8 mouse cellular contexts compared by ENCODE assay signal in genomic region chr7:16285450-16286025, GRCm38 (mm10). TPM values are rescaled to one million over a fixed set of nuclear protein-coding genes. Genes with fewer than 3 reads are reported as not detected.
DNase-seq lines count a peak whose midpoint lies in the region; ATAC-seq lines count a peak whose summit lies in the region.

No protein-coding gene starts in this region.

- H3K4me3 ChIP-seq in forebrain, embryonic 14.5 days (ENCODE audit: low read depth, low read length) = peak overlapping the region; percentile 68

- intact Hi-C loops in heart, postnatal 25 days (cut with DNase I) = no loop called here

- H3K27ac ChIP-seq in forebrain, embryonic 14.5 days (ENCODE audit: low read depth, low read length) = peak overlapping the region; percentile 94; the same call in 1 of the 2 replicates

- peaks cover 4% of the 10 kb centered on the region; the same call in 1 of the 2 replicates for H3K4me1 ChIP-seq in forebrain, embryonic 14.5 days (ENCODE audit: control insufficient read depth, insufficient read depth, low read length)

- no peaks in the 10 kb centered on the region for H3K27me3 ChIP-seq in forebrain, embryonic 14.5 days (replicated peaks; ENCODE audit: control insufficient read depth, insufficient read depth, low read length)

- peak; percentile 93 for DNase-seq in NIH3T3 (ENCODE audit: low read depth)
- peak; percentile 82 for DNase-seq in cerebellum, adult 11-12 months
- DNase-seq in forebrain, embryonic 14.5 days (ENCODE audit: low spot score) = peak; percentile 32
- peak; percentile 75 for DNase-seq in heart, postnatal 25 days (ENCODE audit: low spot score)
- DNase-seq in layer of hippocampus, adult 18-20 months (ENCODE audit: low spot score in 2 of 2) = peak; percentile 45 to 46
- peak; percentile 86 for DNase-seq in lung, postnatal 25 days (ENCODE audit: low spot score)
- peak; percentile 53 for DNase-seq in retina, embryonic 14.5 days (ENCODE audit: low spot score)
- peak; percentile 82 for DNase-seq in urinary bladder, postnatal 14 days (ENCODE audit: low spot score)

- H3K36me3 ChIP-seq in forebrain, embryonic 14.5 days (ENCODE audit: control insufficient read depth, insufficient read depth, low read length) = peaks cover 36% of the 10 kb centered on the region

- WGBS in forebrain, embryonic 14.5 days = 5% methylated on average over 14 of the region's 14 CpGs

- no peaks in the 10 kb centered on the region for H3K9me3 ChIP-seq in forebrain, embryonic 14.5 days (replicated peaks; ENCODE audit: control insufficient read depth, low read length)

- peak; percentile 45 for ATAC-seq in forebrain, embryonic 14.5 days

- H3K9ac ChIP-seq in forebrain, embryonic 14.5 days (ENCODE audit: low read length) = no peak overlapping the region

- H3K4me2 ChIP-seq in forebrain, embryonic 14.5 days (ENCODE audit: low read length) = peak overlapping the region; percentile 49

RNA-seq across cellular contexts. Expression of gene Ccdc9, which starts 1.1 kb away (rescaled TPM):
- polyA plus RNA-seq in forebrain, embryonic 14.5 days (2014; fragmentation: Nextera tagmentation; extraction: Ambion mirVana) = 12.6 and 15.2 TPM in 2 replicates
- total RNA-seq in heart, postnatal 25 days (2021) = 10 to 100 TPM; 30.7 to 35.3 TPM
- total RNA-seq in layer of hippocampus, adult 18-20 months (2021) = 10 to 100 TPM; 72.4 to 80.2 TPM

RNA-seq across cellular contexts. Expression of gene Inafm1, which starts 12.1 kb away (rescaled TPM):
- polyA plus RNA-seq in forebrain, embryonic 14.5 days (2014; fragmentation: Nextera tagmentation; extraction: Ambion mirVana) = 20.4 and 21.0 TPM in 2 replicates
- total RNA-seq in heart, postnatal 25 days (2021) = 10 to 100 TPM; 13.7 to 15.0 TPM
- total RNA-seq in layer of hippocampus, adult 18-20 months (2021) = 10 to 100 TPM; 31.9 to 34.8 TPM

RNA-seq across cellular contexts. Expression of gene Bbc3, which starts 22.7 kb away (rescaled TPM):
- polyA plus RNA-seq in forebrain, embryonic 14.5 days (2014; fragmentation: Nextera tagmentation; extraction: Ambion mirVana) = 10.6 and 11.0 TPM in 2 replicates
- 1 to 10 TPM; 3.7 to 4.7 TPM for total RNA-seq in heart, postnatal 25 days (2021)
- total RNA-seq in layer of hippocampus, adult 18-20 months (2021) = 10 to 100 TPM in 1 of 2 experiments, 1 to 10 TPM in 1; 8.2 to 12.4 TPM

RNA-seq across cellular contexts. Expression of gene C5ar1, which starts 26.2 kb away (rescaled TPM):
- 0.89 and 1.3 TPM in 2 replicates for polyA plus RNA-seq in forebrain, embryonic 14.5 days (2014; fragmentation: Nextera tagmentation; extraction: Ambion mirVana)
- 1 to 10 TPM; 5.1 to 6.5 TPM for total RNA-seq in heart, postnatal 25 days (2021)
- total RNA-seq in layer of hippocampus, adult 18-20 months (2021) = 1 to 10 TPM; 1.2 to 1.6 TPM

RNA-seq across cellular contexts. Expression of gene C5ar2, which starts 41.6 kb away (rescaled TPM):
- not detected in 2 replicates for polyA plus RNA-seq in forebrain, embryonic 14.5 days (2014; fragmentation: Nextera tagmentation; extraction: Ambion mirVana)
- 1 to 10 TPM; 1.4 to 1.9 TPM for total RNA-seq in heart, postnatal 25 days (2021)
- total RNA-seq in layer of hippocampus, adult 18-20 months (2021) = under 1 TPM; 0.56 to 0.67 TPM

Comparison
In these comparisons a context has a peak if more than half of its experiments do, and no peak if none do; other contexts are left out.
1. Peak in every context shown above with its lines: DNase-seq, ATAC-seq, H3K4me3 ChIP-seq and H3K27ac ChIP-seq.
2. DNase-seq: peak in every context shown above with its lines; median percentile 93 in NIH3T3; 86 in lung, postnatal 25 days; 82 in cerebellum, adult 11-12 months; 82 in urinary bladder, postnatal 14 days; 75 in heart, postnatal 25 days; 53 in retina, embryonic 14.5 days; 46 in layer of hippocampus, adult 18-20 months; 32 in forebrain, embryonic 14.5 days.